Mouse (Mus musculus): ENCODE measurements around the gene Spata45. TPM values are rescaled to one million over a fixed set of nuclear protein-coding genes. Genes with fewer than 3 reads are reported as not detected.

Spata45 gene
- polyA plus RNA-seq, 1 experiment from 2014 or later, result not detected

- H3K9ac ChIP-seq (replicated peaks), result no peak overlapping the region
- H3K4me2 ChIP-seq (ENCODE audit: low read depth, low read length), result no peak overlapping the region
- 0 out of 2 replicates have a peak, but pooled peaks cover 2% of the 10 kb centered on the region for H3K36me3 ChIP-seq (replicated peaks; ENCODE audit: insufficient read depth, low read length)
- TF ChIP-seq EP300 (IDR thresholded peaks at IDR 0.05; ENCODE audit: low read depth), result no peak
- TF ChIP-seq CTCF (IDR thresholded peaks at IDR 0.05; ENCODE audit: low read depth), result no peak
- DNase-seq, result no peak
- no peak for ATAC-seq
- WGBS (ENCODE audit: insufficient replicate concordance), result 71% methylated on average over 3 of the region's 3 CpGs
- H3K9me3 ChIP-seq (ENCODE audit: low read length), result no peaks in the 10 kb centered on the region
- no peak overlapping the region for H3K4me3 ChIP-seq (ENCODE audit: low read depth, low read length)
- H3K27ac ChIP-seq (ENCODE audit: low read depth), result no peak overlapping the region
- H3K4me1 ChIP-seq (ENCODE audit: insufficient read depth), result no peaks in the 10 kb centered on the region
- H3K27me3 ChIP-seq (ENCODE audit: insufficient read depth, low read length), result no peaks in the 10 kb centered on the region
Measured at GRCm38 (mm10) chr1:191053555-191053954, 17.1 kb downstream of the Spata45 start.

- DNase-seq (no peak), ATAC-seq (peak; percentile 77)
- Histone ChIP-seq H3K27ac (ENCODE audit: low read depth) (no peak overlapping the region), H3K4me1 (ENCODE audit: insufficient read depth) (no peaks in the 10 kb centered on the region), H3K27me3 (ENCODE audit: insufficient read depth, low read length) (no peaks in the 10 kb centered on the region), H3K9me3 (ENCODE audit: low read length) (no peaks in the 10 kb centered on the region), H3K36me3 (replicated peaks; ENCODE audit: insufficient read depth, low read length) (0 out of 2 replicates have a peak, but pooled peaks cover 2% of the 10 kb centered on the region), H3K9ac (replicated peaks) (no peak overlapping the region), H3K4me3 (ENCODE audit: low read depth, low read length) (no peak overlapping the region), H3K4me2 (ENCODE audit: low read depth, low read length) (no peak overlapping the region)
- 53% methylated on average over 8 of the region's 8 CpGs for WGBS (ENCODE audit: insufficient replicate concordance)
- peak; percentile 49 for TF ChIP-seq CTCF (IDR thresholded peaks at IDR 0.05; ENCODE audit: low read depth)
- peak; percentile 41; the same call in 1 of the 2 replicates for TF ChIP-seq EP300 (IDR thresholded peaks at IDR 0.05; ENCODE audit: low read depth)
Measured at GRCm38 (mm10) chr1:191054870-191055532, 18.6 kb downstream of the Spata45 start.

GRCm38 (mm10) chr1:191055533-191055873 lies 19.1 kb downstream of the Spata45 start:
- Histone ChIP-seq H3K9ac (replicated peaks) (no peak overlapping the region), H3K4me1 (ENCODE audit: insufficient read depth) (no peaks in the 10 kb centered on the region), H3K4me2 (ENCODE audit: low read depth, low read length) (no peak overlapping the region), H3K27ac (ENCODE audit: low read depth) (no peak overlapping the region), H3K4me3 (ENCODE audit: low read depth, low read length) (no peak overlapping the region), H3K27me3 (ENCODE audit: insufficient read depth, low read length) (no peaks in the 10 kb centered on the region), H3K9me3 (ENCODE audit: low read length) (no peaks in the 10 kb centered on the region), H3K36me3 (replicated peaks; ENCODE audit: insufficient read depth, low read length) (0 out of 2 replicates have a peak, but pooled peaks cover 2% of the 10 kb centered on the region)
- no peak for DNase-seq
- 46% methylated on average over 2 of the region's 2 CpGs for WGBS (ENCODE audit: insufficient replicate concordance)
- ATAC-seq, result peak; percentile 68
- peak; percentile 22 for TF ChIP-seq CTCF (IDR thresholded peaks at IDR 0.05; ENCODE audit: low read depth)
- TF ChIP-seq EP300 (IDR thresholded peaks at IDR 0.05; ENCODE audit: low read depth), result 0 out of 2 replicates have a peak, but pooled peaks have one; percentile 3

GRCm38 (mm10) chr1:191057461-191057860 lies 21.0 kb downstream of the Spata45 start:
- peaks cover 8% of the 10 kb centered on the region for H3K4me1 ChIP-seq (ENCODE audit: insufficient read depth)
- H3K9me3 ChIP-seq (ENCODE audit: low read length), result no peaks in the 10 kb centered on the region
- no peak overlapping the region for H3K27ac ChIP-seq (ENCODE audit: low read depth)
- no peak for ATAC-seq
- no peak for DNase-seq
- WGBS (ENCODE audit: insufficient replicate concordance), result 60% methylated on average over 3 of the region's 3 CpGs
- TF ChIP-seq CTCF (IDR thresholded peaks at IDR 0.05; ENCODE audit: low read depth) (peak; percentile 31; the same call in 1 of the 2 replicates), EP300 (IDR thresholded peaks at IDR 0.05; ENCODE audit: low read depth) (no peak)
- H3K36me3 ChIP-seq (replicated peaks; ENCODE audit: insufficient read depth, low read length), result 0 out of 2 replicates have a peak, but pooled peaks cover 2% of the 10 kb centered on the region
- no peak overlapping the region for H3K9ac ChIP-seq (replicated peaks)
- H3K4me2 ChIP-seq (ENCODE audit: low read depth, low read length), result no peak overlapping the region
- H3K4me3 ChIP-seq (ENCODE audit: low read depth, low read length), result no peak overlapping the region
- H3K27me3 ChIP-seq (ENCODE audit: insufficient read depth, low read length), result no peaks in the 10 kb centered on the region

GRCm38 (mm10) chr1:191062241-191062780 lies 25.9 kb downstream of the Spata45 start:
- no peak for TF ChIP-seq CTCF (IDR thresholded peaks at IDR 0.05; ENCODE audit: low read depth)
- no peak for TF ChIP-seq EP300 (IDR thresholded peaks at IDR 0.05; ENCODE audit: low read depth)
- Histone ChIP-seq H3K27me3 (ENCODE audit: insufficient read depth, low read length) (no peaks in the 10 kb centered on the region), H3K9ac (replicated peaks) (peak overlapping the region; percentile 85), H3K4me1 (ENCODE audit: insufficient read depth) (peaks cover 18% of the 10 kb centered on the region), H3K27ac (ENCODE audit: low read depth) (peak overlapping the region; percentile 73; the same call in 1 of the 2 replicates), H3K4me3 (ENCODE audit: low read depth, low read length) (peak overlapping the region; percentile 94), H3K4me2 (ENCODE audit: low read depth, low read length) (peak overlapping the region; percentile 92), H3K36me3 (replicated peaks; ENCODE audit: insufficient read depth, low read length) (peaks cover 12% of the 10 kb centered on the region), H3K9me3 (ENCODE audit: low read length) (no peaks in the 10 kb centered on the region)
- DNase-seq (no peak), ATAC-seq (peak; percentile 44)
- WGBS (ENCODE audit: insufficient replicate concordance), result 4% methylated on average over 15 of the region's 15 CpGs

GRCm38 (mm10) chr1:191062781-191063485 lies 26.5 kb downstream of the Spata45 start, which contains the start of the genes Tatdn3 and Nsl1:
Gene Tatdn3 (minus strand): TSS chr1:191062932.
Gene Nsl1 (plus strand): TSS chr1:191063012.
- H3K36me3 ChIP-seq (replicated peaks; ENCODE audit: insufficient read depth, low read length), result peaks cover 14% of the 10 kb centered on the region
- DNase-seq, result peak; percentile 92
- H3K27me3 ChIP-seq (ENCODE audit: insufficient read depth, low read length), result no peaks in the 10 kb centered on the region
- peak within 1 kb of the TSS; percentile 73; the same call in 1 of the 2 replicates for H3K27ac ChIP-seq (ENCODE audit: low read depth)
- peak within 1 kb of the TSS; percentile 92 for H3K4me2 ChIP-seq (ENCODE audit: low read depth, low read length)
- under 1% methylated on average over 56 of the region's 56 CpGs for WGBS (ENCODE audit: insufficient replicate concordance)
- H3K4me3 ChIP-seq (ENCODE audit: low read depth, low read length), result peak within 1 kb of the TSS; percentile 94
- peak; percentile 94 for ATAC-seq
- H3K9ac ChIP-seq (replicated peaks), result peak within 1 kb of the TSS; percentile 85
- H3K4me1 ChIP-seq (ENCODE audit: insufficient read depth), result peaks cover 18% of the 10 kb centered on the region
- TF ChIP-seq CTCF (IDR thresholded peaks at IDR 0.05; ENCODE audit: low read depth) (peak; percentile 46), EP300 (IDR thresholded peaks at IDR 0.05; ENCODE audit: low read depth) (no peak; the same call in 1 of the 2 replicates)
- H3K9me3 ChIP-seq (ENCODE audit: low read length), result no peaks in the 10 kb centered on the region
